Mouse (Mus musculus) stomach, postnatal 0 days (tissue): ENCODE results near the gene Cdc42ep2. TPM values are rescaled to one million over a fixed set of nuclear protein-coding genes. Genes with fewer than 3 reads are reported as not detected.
A peak's percentile ranks its signal among the peaks of the same experiment; 100 is the strongest.

Source experiments
- ATAC-seq: fragments of 200-750 bp; cut with Nextera tagmentation; 2 replicates; pipeline ENCODE4 v1.8.0; 2017; ENCODE audit not compliant: low FRiP score, low TSS enrichment
- DNase-seq: peaks from one replicate; pipeline ENCODE4 v3.0.0-alpha.2; 2016; ENCODE audit warnings: low spot score
- H3K27ac ChIP-seq: fragments of 300-500 bp; sonication (generic); replicated peaks from 2 replicates; pipeline ENCODE4 v1.5.1; 2014; ENCODE audit warnings: mild to moderate bottlenecking, control low read depth
- H3K27me3 ChIP-seq: fragments of 300-500 bp; sonication (generic); 2 replicates; pipeline ENCODE4 v1.6.1; 2014; ENCODE audit warnings: low read length; ENCODE audit not compliant: control insufficient read depth, insufficient read depth
- H3K36me3 ChIP-seq: fragments of 300-500 bp; sonication (generic); 2 replicates; pipeline ENCODE4 v1.6.1; 2014; ENCODE audit warnings: low read length, mixed read lengths; ENCODE audit not compliant: control insufficient read depth, insufficient read depth
- H3K4me1 ChIP-seq: fragments of 300-500 bp; sonication (generic); replicated peaks from 2 replicates; pipeline ENCODE4 v1.6.1; 2014; ENCODE audit warnings: antibody characterized with exemption; ENCODE audit not compliant: control insufficient read depth, insufficient read depth
- H3K4me2 ChIP-seq: fragments of 300-500 bp; sonication (generic); replicated peaks from 2 replicates; pipeline ENCODE4 v1.6.1; 2014; ENCODE audit warnings: low read depth, mild to moderate bottlenecking, control low read depth, moderate library complexity
- H3K4me3 ChIP-seq: fragments of 300-500 bp; sonication (generic); 2 replicates; pipeline ENCODE4 v1.5.1; 2014; ENCODE audit warnings: low read depth, low read length, control low read depth
- H3K9ac ChIP-seq: fragments of 300-500 bp; sonication (generic); 2 replicates; pipeline ENCODE4 v1.6.1; 2014; ENCODE audit warnings: mild to moderate bottlenecking, low read length, control low read depth, mixed read lengths
- H3K9me3 ChIP-seq: fragments of 300-500 bp; sonication (generic); 2 replicates; pipeline ENCODE4 v1.6.1; 2016; ENCODE audit warnings: low read length; ENCODE audit not compliant: control insufficient read depth
- CTCF ChIP-seq: IDR thresholded peaks from 2 replicates; pipeline ENCODE4 v1.5.1; 2016; ENCODE audit warnings: antibody characterized with exemption, low read depth, mild to moderate bottlenecking, moderate library complexity
- EP300 ChIP-seq: optimal IDR thresholded peaks from 2 replicates; pipeline ENCODE3; 2016; ENCODE audit warnings: antibody characterized with exemption
- WGBS: fragments of 180-500 bp; shearing (Covaris S2); extraction: QIAGEN DNeasy Blood & Tissue Kit; methylation state at CpG from one replicate; pipeline ENCODE4 v1.1.7; 2014; 5-methylcytosine and 5-hydroxymethylcytosine counted together
- polyA plus RNA-seq: library from polyadenylated mRNA; unstranded; fragments of >200 nt; fragmentation: Nextera tagmentation; extraction: Ambion mirVana; gene quantifications from 2 replicates; pipeline ENCODE4 v1.2.1, GENCODE M21; 2015

Cdc42ep2 gene
- polyA plus RNA-seq, 1 experiment from 2014 or later, result 7.9 TPM

- Histone ChIP-seq H3K9me3 (no peaks in the 10 kb centered on the region), H3K4me2 (peak overlapping the region; percentile 92), H3K36me3 (no peaks in the 10 kb centered on the region), H3K9ac (no peak overlapping the region; the same call in 1 of the 2 replicates), H3K27me3 (no peaks in the 10 kb centered on the region), H3K27ac (peak overlapping the region; percentile 70), H3K4me3 (peak overlapping the region; percentile 71; the same call in 1 of the 2 replicates), H3K4me1 (peaks cover 9% of the 10 kb centered on the region)
- TF ChIP-seq EP300 (no peak), CTCF (no peak)
- no peak for DNase-seq
- no peak for ATAC-seq
- WGBS, result 29% methylated on average over 11 of the region's 11 CpGs
Observed at GRCm38 (mm10) chr19:5925311-5925855, 767 bp upstream of the Cdc42ep2 start.

DNA sequence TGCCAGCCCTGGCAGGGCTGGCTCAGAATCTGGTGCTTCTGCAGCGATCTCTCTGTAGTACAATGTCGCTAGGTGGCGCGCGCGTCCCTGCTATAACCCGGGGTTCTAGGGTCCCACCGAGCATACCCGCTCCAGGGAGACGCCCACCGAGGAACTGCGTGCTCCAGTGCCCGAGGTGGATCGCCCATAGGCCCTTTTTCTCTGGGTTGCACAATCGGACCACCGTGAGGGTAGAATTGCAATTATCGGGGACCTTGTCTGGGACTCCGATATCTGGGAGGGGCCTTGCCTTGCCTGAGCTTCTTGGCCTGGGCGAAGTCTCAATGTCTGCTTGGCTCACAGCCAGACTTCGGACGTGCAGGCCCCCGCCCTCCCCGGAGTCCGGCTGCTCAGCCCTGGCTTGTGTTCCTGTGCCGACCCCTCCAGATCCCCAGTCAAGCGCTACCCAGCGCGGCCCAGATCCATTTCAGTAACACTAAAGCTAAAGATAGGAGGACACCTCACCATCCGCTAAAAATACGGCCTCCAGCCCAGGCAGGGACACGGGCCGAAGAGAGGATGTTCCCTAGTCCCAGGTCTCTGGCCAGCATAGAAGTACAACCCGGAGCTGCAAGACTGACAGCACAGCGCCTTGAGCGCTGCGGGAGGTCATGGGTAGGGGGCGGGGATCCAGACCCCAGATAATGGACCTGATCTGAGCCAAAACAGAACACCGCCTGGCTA is 465 bp downstream of the Cdc42ep2 start:
- H3K36me3 ChIP-seq, result no peaks in the 10 kb centered on the region
- H3K4me1 ChIP-seq, result peaks cover 5% of the 10 kb centered on the region; the same call in 1 of the 2 replicates
- H3K9ac ChIP-seq, result peak overlapping the region; percentile 67
- ATAC-seq (peak; percentile 73), DNase-seq (peak; percentile 91)
- no peaks in the 10 kb centered on the region for H3K27me3 ChIP-seq
- H3K4me3 ChIP-seq, result peak overlapping the region; percentile 71
- peak; percentile 89 for TF ChIP-seq CTCF
- TF ChIP-seq EP300, result no peak
- peak overlapping the region; percentile 92 for H3K4me2 ChIP-seq
- no peaks in the 10 kb centered on the region for H3K9me3 ChIP-seq
- H3K27ac ChIP-seq, result peak overlapping the region; percentile 92
- under 1% methylated on average over 38 of the region's 38 CpGs for whole genome bisulfite sequencing

GRCm38 (mm10) chr19:5922963-5923362 is 1.7 kb downstream of the Cdc42ep2 start:
- peak overlapping the region; percentile 36 for H3K4me2 ChIP-seq
- no peak overlapping the region for H3K4me3 ChIP-seq
- 0 out of 2 replicates have a peak overlapping the region, but pooled peaks have one; percentile 49 for H3K27ac ChIP-seq
- TF ChIP-seq EP300 (no peak), CTCF (no peak)
- DNase-seq (no peak), ATAC-seq (no peak)
- H3K36me3 ChIP-seq, result peaks cover 2% of the 10 kb centered on the region; the same call in 1 of the 2 replicates
- no peaks in the 10 kb centered on the region for H3K9me3 ChIP-seq
- H3K27me3 ChIP-seq, result no peaks in the 10 kb centered on the region
- no peak overlapping the region for H3K9ac ChIP-seq
- whole genome bisulfite sequencing, result 90% methylated on average over 3 of the region's 3 CpGs
- peaks cover 3% of the 10 kb centered on the region; the same call in 1 of the 2 replicates for H3K4me1 ChIP-seq

DNA sequence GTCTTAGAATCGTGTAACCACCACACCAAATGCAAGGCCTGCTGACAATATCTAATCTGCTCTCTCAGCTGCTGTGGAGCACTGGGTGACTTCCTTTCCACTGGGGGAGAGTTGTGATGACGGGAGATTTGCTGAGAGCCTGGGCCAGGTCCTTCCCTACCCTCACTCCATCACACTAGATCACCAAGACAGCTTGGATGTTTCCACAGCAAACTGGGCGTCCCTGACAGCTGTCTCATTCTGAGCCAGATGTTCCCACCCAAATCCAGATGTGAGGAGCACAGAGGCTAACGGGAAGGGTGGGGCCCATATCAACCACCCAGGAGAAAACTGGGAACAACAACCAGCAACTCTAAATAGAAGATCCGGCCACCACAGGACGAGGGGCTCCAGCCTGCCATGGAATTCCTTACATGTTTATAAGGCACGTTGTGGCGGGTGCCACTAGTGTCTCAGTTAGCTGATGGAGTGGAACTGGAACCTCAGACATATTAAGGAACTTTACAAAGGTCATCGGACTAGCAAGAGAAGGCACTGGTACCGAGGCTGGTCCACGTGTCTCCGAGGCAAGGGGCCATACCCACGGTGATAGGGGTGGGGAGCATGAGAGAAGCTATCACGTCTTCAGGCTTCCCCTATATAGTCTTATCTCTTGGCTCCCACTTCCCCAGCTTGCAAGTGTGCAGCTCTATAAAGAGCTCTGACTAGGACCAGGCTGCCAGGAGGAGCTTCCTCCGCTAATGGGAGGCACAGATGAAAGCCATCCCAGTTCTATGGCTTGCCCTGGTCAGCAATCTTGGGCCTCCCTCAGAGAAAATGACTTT is 2.3 kb downstream of the Cdc42ep2 start:
- H3K4me1 ChIP-seq, result peaks cover 3% of the 10 kb centered on the region; the same call in 1 of the 2 replicates
- H3K27me3 ChIP-seq, result no peaks in the 10 kb centered on the region
- H3K36me3 ChIP-seq, result peaks cover 7% of the 10 kb centered on the region
- ATAC-seq (no peak), DNase-seq (no peak)
- H3K9ac ChIP-seq, result peak overlapping the region; percentile 50; the same call in 1 of the 2 replicates
- peak overlapping the region; percentile 49; the same call in 1 of the 2 replicates for H3K27ac ChIP-seq
- TF ChIP-seq EP300 (no peak), CTCF (no peak)
- H3K4me2 ChIP-seq, result peak overlapping the region; percentile 36
- no peak overlapping the region; the same call in 1 of the 2 replicates for H3K4me3 ChIP-seq
- 58% methylated on average over 15 of the region's 15 CpGs for WGBS
- H3K9me3 ChIP-seq, result no peaks in the 10 kb centered on the region

GRCm38 (mm10) chr19:5921715-5922114 is 2.9 kb downstream of the Cdc42ep2 start:
- Histone ChIP-seq H3K9me3 (no peaks in the 10 kb centered on the region), H3K9ac (peak overlapping the region; percentile 50; the same call in 1 of the 2 replicates), H3K4me2 (peak overlapping the region; percentile 36), H3K4me3 (no peak overlapping the region), H3K27ac (peak overlapping the region; percentile 35; the same call in 1 of the 2 replicates), H3K27me3 (no peaks in the 10 kb centered on the region), H3K4me1 (peaks cover 3% of the 10 kb centered on the region; the same call in 1 of the 2 replicates), H3K36me3 (peaks cover 9% of the 10 kb centered on the region)
- TF ChIP-seq CTCF, result no peak
- no peak for TF ChIP-seq EP300
- WGBS, result 24% methylated on average over 9 of the region's 9 CpGs
- DNase-seq (no peak), ATAC-seq (no peak)
